Mouse (Mus musculus) spleen, embryonic (tissue): ENCODE measurements around the gene Prkcz.

Source experiments
- CTCF ChIA-PET: fragments of 350-600 bp; sonication (Branson Sonifier 250); formaldehyde crosslinking; loops from one replicate; lab custom pipeline; 2022; lab: Charles Lee

Prkcz gene

DNA sequence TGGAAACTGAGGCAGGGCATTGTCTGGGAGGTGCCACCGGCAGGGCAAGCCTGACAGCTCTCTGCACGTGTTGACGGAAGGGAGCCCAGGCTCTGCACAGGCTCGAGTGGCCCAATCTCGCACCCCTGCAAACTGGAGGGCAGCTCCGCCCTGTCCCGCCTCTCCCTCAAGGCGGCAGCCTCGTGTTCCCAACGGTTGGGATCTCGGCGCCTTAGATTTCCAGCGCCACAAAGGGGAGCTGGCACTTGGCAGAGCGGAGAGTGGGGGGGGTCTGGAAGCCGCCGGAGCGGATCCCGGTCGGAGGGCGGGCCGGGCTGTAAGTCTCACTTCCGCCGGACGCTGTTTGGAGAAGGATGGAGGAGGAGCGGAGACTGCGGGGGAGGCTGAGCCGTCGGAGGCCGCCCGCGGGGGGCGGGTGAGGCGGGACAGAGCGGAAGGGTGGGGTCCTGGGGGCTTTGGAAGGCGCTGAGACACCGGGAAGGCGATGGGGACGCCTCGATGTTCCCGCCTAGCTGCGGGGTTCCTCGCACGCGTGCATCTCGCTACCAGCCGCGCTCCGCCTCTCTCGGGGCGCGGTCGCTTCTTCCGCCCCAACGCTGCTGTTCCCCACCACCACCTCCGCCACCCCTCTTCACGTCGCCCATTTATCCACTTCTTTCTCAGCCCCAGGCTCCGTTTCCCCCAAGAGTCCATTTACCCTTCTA, 111.4 kb downstream of the Prkcz start, which contains the start of gene Faap20:
Gene Faap20, plus strand, starts transcription at position 155 of the 704 bp plus-strand sequence.
- CTCF ChIA-PET = interaction anchor here (0.6 to 2.2 kb wide), 5 partner anchors 23 to 156 kb away, joined by 3 to 12 read pairs (median 5); no protein-coding TSS in a partner anchor

DNA sequence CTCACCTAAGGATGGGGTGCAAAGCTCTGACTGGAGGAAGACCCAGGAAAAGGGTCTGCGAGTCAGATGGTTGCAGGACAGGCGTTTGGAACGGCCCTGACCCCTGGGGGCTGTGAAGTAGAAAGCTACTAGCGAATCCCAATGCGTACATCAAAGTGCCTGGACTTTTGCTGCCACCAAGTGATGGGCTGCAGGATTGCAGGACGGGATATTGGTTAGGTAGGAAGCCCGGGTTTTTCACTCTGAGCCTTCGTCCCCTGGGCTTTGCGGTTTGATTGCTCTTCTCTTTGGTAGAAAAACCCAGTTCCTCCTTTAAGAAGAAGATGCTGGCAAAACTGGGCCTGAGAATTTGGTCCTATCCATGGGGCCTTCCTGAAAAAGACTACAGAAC, 111.9 kb downstream of the Prkcz start:
- CTCF ChIA-PET = interaction anchor here (0.6 to 2.2 kb wide), 7 partner anchors 23 to 158 kb away, joined by 3 to 12 read pairs (median 5); no protein-coding TSS in a partner anchor

DNA sequence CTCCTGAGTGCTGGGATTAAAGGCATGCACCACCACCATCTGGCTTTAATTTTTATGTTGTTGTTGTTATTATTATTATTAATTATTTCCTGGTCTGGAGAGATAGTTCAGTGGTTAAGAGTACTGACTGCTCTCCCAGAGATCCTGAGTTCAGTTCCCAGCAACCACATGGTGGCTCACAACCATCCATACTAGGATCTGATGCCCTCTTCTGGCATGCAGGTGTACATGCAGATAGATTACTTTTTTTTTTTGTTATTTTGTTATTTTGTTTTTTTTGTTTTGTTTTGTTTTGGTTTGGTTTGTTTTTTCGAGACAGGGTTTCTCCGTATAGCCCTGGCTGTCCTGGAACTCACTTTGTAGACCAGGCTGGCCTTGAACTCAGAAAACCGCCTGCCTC, 113.1 kb downstream of the Prkcz start:
- CTCF ChIA-PET = interaction anchor here (2.2 kb wide), 1 partner anchor 152 kb away, joined by 12 read pairs; no protein-coding TSS in a partner anchor

DNA sequence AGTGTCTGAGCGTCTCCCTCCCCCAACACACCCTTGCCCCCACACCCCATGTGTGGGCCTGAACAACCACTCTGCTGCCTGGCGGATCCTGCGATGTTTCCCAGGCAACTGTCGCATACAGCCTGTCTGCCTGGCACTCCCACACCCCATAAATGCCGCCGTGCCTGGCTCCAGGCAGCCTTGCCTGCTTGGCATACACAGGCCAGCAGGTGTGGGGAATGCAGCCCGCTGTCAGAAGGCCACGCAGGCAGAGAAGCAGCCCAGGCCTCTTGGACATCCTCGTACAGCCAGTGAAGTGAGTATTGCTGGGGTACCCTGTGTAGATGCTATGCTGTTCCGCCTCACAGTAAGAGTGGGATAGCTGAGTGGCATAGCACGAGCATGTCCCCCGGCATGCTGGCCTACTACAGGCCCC, 114.5 kb downstream of the Prkcz start:
- CTCF ChIA-PET = no interaction called here

DNA sequence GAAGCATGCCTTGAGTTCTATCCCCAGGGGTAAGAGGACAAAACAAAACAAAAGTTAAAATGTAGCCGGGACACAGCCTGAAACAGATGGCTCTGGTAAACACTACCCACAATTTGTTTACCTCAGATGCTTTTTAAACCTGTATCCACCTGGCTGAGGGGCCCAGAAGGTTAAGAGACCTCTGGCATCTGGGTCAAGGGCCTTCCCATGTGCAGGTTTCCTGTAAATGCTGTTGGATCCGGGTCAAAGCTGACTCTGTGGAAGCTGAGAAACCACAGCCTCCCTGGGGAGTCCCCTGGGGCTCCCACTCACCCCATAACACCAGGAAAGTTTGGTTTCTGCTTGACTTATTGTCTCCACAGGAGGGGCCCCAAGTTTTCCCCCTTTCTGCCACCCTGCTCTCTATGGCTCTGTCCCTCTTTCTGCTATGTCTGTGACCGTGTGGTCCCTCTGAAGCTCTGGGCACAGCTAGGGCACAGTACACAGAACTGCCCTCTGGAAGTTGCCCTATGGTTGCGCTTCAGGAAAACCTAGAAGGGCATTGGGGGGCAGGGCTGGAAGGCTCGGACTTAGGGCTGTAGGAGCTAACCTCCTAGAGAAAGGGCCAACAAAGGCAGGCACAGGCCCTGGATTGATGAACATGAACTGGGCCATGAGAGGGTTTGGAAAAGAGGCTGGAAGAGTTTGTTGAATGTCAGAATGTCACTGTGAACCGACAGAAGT, 115.2 kb downstream of the Prkcz start:
- CTCF ChIA-PET = no interaction called here

DNA sequence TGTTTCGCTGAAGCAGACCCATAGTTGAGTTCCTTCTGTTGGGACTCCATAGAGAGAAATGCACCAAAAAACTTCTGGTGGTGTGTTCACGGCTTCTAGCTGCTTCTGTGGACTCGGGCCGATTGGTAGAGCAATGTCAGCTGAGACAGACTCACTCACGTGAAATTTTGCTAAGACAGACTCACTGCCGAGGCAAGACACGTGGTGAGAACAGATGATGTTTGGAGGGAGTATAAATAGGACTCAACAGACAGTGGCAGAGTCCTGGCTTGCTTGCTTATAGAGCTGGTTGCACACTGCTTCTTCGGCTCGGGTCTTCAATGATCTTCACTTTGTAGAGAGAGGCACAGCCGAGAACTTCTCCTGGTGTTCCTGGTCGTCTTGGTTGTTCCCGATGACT, 117.9 kb downstream of the Prkcz start:
- CTCF ChIA-PET = no interaction called here

DNA sequence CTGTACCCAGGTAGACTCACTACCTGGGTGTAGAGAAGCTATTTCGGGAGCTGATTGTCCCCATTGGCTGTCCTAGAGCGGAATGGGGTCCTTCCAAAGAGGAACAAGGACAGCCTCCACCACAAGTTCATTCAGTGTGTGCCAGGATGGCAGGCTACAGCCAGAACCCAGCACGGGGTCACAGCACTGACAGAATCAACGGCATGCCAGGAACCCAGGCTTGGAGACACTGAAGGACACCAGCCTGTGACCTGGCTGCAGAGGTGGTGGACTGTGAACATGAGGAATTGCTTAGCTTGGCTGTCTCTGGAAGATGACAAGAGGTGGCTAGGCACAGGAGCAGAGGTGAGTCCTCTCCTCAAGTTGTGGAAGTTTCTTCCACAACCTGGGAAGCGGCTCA, 118.9 kb downstream of the Prkcz start:
- CTCF ChIA-PET = no interaction called here

DNA sequence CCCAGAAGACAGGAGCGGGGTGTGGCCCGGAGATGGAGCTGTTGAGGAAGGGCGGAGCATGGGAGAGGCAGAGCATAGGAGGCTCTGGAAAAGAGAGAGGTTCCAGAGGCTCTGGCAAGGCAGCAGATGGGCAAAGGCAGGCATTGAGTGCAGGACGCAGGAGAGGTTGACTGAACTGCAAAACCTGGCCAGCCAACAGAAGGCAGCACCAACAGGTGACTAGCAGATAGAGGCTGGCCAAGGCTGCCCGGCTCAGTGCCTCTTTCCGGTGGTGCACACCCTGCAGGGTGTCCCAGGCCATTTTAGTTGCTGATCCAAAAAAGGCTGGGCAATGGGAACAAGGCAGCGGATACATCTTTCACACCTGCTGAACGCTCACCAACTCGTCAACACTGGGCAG, 119.4 kb downstream of the Prkcz start:
- CTCF ChIA-PET = no interaction called here

DNA sequence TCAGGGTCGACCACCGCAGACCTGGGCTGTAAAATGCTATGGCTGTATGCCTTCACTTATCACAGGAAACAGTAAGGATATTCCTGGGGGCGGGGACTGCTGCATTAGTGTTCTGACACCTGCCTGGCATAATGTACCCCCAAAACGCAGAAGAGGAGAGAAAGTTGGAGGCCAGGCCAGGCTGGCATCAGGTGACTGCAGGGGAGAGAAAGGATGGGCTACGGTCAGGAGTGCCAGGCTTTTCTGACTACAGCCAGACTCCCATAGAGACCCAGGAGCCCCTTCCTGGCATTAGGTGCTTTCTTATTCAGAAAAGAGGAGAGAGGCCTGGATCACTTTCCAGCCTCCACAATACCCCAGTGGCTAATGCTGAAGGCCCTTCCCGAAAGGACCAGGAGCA, 121.7 kb downstream of the Prkcz start:
- CTCF ChIA-PET = interaction anchor here (0.7 kb wide), 2 partner anchors 31 to 83 kb away, joined by 3 to 5 read pairs; no protein-coding TSS in a partner anchor

DNA sequence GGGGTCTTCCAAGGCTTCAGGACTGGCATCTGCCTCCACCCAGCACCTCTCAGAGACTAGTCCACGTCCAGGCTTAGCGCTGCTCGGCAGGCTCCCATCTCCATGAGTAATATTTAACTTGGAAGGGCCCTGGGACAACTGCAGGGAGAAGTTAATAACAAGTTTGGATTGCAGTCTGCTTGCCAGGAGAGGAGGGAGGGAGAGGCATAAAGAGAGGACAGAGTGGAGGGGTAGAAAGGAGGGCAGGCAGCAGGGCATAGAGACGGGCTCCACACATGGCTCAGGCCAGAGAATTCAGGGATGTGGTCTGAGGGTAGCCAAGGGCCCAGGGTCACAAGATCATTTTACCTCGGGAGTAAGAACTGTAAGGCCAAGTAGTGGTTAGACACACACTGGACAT, 122.9 kb downstream of the Prkcz start:
- CTCF ChIA-PET = no interaction called here

DNA sequence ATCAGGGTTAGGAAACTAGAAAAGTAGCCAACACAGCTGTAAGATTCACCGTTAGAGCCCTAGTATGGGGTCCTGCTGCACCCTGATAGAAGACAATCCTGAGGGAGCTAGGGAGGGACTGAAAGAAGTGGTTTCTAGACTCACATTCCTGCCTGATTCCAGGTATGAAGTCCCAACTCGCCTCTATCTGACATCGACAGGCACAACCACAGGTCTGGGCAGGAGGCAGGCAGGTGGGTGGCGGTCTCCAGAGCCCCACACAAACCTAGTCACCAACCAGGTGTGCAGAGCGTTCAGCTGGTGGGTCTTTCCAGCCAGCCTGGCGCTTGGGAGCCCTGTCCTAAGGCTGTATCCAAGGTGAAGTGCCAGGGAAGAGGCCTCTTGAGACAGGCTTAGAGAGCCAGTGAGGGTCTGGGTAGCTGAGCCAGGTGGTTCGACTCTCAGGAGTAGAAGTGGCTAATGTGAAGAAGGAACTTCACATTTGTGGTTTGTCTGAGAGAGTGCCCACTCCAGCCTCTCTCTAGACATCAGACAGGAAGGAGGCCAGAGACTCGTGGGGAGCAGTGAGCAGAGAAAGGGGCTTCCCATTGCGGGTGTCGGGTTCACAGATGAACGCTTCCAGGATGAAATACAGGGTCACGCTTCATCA, 124.3 kb downstream of the Prkcz start:
- CTCF ChIA-PET = no interaction called here

DNA sequence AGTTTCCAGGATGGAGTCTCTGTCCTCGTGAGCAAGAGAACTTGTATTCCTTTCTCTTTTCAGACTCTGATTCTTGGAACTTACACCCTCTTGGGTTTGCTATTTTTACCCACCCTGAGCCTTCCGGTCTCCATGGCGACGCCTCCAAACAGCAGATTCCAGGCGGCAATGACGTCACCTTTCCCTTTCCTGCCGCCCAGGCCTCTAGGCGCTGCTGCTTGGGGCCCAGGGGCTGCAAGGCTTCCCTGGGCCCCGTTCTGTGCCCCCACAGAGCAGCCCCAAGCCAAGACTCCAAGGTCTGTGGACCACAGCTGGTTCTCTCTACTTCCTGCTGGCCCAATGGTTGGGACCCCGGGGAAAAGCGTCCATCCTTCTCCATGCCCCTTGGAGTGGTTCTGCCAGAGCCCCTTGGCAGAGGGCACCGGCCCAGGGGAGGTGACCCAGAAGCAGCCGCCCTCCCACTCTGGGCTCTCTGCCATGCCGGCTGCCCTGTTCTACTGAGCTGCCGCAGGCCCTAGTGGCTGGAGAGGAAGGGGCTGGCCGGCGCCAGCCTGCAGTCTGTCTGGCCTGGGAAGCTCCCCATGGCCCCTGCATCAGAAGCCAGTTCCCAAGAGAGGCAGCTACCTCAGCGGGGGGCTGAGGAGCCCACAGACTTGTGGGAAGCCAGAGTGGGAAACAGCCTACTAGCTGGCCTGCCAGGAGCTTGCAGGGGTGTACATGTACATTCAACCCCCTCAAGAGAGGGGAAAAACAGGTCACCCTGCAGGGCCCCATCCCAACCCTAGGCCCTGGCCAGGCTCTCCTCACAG, 125.6 kb downstream of the Prkcz start:
- CTCF ChIA-PET = interaction anchor here (0.7 to 1.1 kb wide), 2 partner anchors 79 to 140 kb away, joined by 5 to 6 read pairs; no protein-coding TSS in a partner anchor

DNA sequence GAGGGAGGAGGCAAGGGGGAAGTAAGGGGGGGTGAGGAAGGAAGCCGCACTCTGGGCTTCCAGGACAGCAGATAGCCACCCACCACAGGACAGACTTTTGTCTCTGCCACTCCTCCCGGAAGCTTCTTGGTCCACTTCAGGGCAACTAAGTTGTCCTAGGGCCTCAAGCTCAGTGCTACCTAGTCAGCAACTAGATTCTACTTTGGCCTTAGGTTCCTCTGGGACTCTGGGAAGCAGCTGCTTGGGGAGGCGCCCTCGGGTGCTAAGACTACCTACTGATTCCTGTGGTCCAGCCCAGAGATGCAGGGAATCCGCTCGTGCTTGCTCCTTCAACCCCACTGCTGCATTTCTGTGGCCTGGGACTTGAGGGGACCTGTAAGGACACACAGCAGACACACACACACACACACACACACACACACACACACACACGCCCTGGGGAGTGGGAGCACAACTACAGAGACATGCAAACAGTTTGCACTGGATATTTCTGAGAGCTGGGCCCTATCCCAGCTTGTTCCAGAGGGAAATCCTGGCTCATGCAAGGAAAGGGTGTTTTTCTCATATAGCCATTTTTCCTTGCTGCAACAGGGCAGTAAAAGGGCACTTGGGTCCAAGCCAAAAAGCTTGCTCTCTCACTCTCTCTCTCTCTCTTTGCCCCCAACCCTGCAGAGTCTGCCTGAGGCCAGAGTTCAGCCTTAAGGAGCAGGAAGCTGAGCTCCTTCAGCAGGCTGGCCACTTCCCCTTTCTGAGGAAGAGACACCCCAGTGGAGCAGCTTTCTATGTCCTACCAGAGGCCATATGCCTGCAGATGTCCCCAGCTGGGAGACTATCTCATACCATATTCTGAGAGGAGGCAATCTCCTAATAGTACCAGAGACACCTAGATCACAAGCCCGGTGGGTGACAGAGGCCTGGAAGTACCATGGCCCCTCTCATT, 126.5 kb downstream of the Prkcz start:
- CTCF ChIA-PET = interaction anchor here (0.5 to 1.1 kb wide), 5 partner anchors 11 to 147 kb away, joined by 3 to 12 read pairs (median 5); no protein-coding TSS in a partner anchor

DNA sequence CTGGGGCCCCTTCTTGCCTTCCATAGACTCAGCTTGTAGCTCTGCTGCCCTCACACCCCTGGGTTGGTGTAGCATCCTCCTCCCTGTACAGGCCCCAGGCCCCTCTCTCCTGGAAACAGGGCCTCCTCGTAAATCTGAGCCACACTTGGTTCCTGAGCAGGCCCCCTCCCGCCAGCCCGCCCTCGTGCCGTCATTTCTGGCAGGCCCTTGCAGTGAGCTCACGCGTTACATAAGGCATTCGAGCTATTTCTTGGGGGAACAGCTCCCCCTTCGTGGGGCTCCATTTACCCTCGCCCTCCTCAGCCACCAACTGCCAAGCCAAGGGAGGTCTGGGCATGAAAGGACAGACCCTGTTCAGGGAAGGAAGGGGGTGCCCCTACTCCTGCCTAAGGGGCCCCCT, 127.3 kb downstream of the Prkcz start:
- CTCF ChIA-PET = interaction anchor here (0.5 to 0.8 kb wide), 4 partner anchors 10 to 146 kb away, joined by 3 to 12 read pairs (median 4); no protein-coding TSS in a partner anchor

DNA sequence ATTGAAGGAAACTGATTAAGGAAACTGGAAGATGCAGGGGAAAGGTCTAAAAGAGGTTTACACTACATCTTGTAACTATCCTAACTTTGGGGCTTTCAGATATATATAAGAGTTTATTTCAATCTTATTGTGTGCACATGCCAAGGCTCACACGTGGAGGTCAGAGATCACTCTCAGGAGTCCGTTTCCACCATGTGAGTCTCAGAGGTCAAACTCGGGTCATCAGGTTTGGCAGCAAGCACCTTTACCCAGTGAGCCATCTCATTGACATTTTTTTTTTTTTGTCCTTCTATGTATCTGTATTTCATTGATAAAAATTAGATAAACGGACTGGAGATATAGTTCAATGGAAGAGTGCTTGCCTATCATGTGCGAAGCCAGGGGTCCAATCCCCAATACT, 132.7 kb downstream of the Prkcz start:
- CTCF ChIA-PET = no interaction called here

DNA sequence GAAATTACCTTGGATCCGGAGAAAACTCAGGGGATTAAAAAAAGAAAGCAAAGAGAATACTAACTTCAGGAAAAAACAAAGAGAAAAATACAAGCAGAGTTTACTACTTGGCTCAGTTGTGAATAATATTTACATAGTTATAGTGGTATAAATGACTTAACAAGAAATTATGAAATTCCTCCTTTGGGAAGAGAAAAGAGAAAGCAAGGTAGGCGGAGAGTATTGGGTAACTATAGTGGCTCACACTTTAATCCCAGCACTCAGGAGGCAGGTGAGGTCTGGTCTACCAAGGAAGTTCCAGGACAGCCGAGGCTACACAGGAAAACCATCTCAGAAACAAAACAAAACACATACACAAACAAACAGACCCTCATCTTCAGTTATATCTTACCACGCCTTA, 133.2 kb downstream of the Prkcz start:
- CTCF ChIA-PET = no interaction called here

DNA sequence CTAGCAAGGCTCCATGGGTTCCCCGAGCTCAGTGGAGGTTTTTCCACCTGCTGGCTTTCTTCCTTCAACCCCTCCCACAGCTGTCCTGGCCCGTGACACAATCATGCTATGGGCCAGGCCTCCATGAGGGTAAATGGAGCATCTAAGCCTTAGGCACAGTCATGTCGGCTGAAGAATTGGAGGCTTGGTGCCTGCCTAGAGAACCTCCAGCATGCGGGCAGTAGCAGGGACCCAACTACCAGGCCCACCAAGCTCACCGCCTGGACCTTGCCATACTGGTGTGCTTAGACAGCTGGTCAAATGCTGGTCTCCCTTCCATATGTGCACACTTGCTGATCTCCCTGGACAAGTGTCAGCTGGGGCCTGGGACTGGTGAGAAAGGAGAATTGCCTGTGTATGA, 135.2 kb downstream of the Prkcz start:
- CTCF ChIA-PET = interaction anchor here (0.6 kb wide), 1 partner anchor 595 kb away, joined by 4 read pairs; no protein-coding TSS in a partner anchor

DNA sequence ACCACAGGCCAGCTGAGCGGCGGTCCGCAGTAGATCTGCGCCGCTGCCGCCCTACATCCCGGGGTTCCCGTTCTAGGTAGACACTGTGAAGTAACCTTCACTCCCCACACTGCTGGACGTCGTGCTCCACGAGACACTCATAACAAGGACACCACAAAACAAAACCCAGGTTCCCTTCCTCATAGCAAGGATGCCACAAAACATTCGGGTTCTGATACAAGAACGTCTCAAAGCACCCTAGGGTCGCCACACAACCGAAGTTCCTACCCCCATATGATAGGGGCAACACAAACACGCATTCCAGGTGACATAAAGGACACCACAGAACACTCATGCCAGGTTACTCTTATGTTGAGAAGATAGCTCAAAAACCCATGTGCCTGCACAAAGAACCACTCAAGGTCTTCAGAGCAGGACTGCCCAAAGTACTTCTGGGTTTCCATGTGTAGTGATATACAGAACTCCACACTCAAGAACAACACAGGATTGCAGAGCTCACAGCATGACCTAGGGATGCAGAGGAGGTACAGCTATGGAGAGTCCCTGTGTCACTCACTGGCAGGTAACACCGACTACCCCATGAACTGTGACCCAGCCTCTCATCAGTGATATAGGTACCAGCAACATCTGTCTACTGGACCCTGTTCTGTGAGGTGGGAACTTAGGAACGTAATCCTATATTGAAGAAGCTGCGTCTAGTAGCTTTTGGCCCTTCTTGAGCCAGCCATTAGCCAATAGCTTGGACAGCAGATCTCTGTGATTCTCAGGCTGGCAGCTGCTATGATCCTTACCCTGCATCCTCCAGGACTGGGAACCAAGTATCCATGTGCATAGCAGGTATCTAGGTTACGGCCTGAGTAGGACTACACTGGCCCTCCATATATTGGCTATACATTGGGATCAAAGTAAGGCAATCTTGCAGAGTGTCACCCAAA, 137.3 kb downstream of the Prkcz start:
- CTCF ChIA-PET = interaction anchor here (0.9 to 1.0 kb wide), 2 partner anchors 10 to 26 kb away, joined by 3 to 4 read pairs; partner anchors contain the start of gene Faap20
